Mouse (Mus musculus) hindbrain, embryonic 13.5 days (tissue): ENCODE measurements around the gene Nectin4. TPM values are rescaled to one million over a fixed set of nuclear protein-coding genes. Genes with fewer than 3 reads are reported as not detected.

ENCODE experiments used
- ATAC-seq: fragments of 200-750 bp; cut with Nextera tagmentation; 2 replicates; pipeline ENCODE4 v1.8.0; 2017; ENCODE audit warnings: moderate TSS enrichment; ENCODE audit not compliant: low FRiP score
- H3K27ac ChIP-seq: fragments of 300-500 bp; sonication (generic); 2 replicates; pipeline ENCODE4 v1.5.1; 2015; ENCODE audit warnings: inconsistent platforms, mild to moderate bottlenecking, moderate library complexity
- H3K27me3 ChIP-seq: fragments of 300-500 bp; sonication (generic); 2 replicates; pipeline ENCODE4 v1.6.1; 2015; ENCODE audit warnings: mild to moderate bottlenecking, inconsistent platforms
- H3K36me3 ChIP-seq: fragments of 300-500 bp; sonication (generic); 2 replicates; pipeline ENCODE4 v1.6.1; 2015; ENCODE audit warnings: mild to moderate bottlenecking, inconsistent platforms
- H3K4me1 ChIP-seq: fragments of 300-500 bp; sonication (generic); replicated peaks from 2 replicates; pipeline ENCODE4 v1.6.1; 2015; ENCODE audit warnings: inconsistent platforms
- H3K4me2 ChIP-seq: fragments of 300-500 bp; sonication (generic); 2 replicates; pipeline ENCODE4 v1.6.1; 2015; ENCODE audit warnings: inconsistent platforms, mild to moderate bottlenecking, moderate library complexity
- H3K4me3 ChIP-seq: fragments of 300-500 bp; sonication (generic); 2 replicates; pipeline ENCODE4 v1.5.1; 2015; ENCODE audit warnings: mild to moderate bottlenecking, inconsistent platforms
- H3K9ac ChIP-seq: fragments of 300-500 bp; sonication (generic); 2 replicates; pipeline ENCODE4 v1.6.1; 2015; ENCODE audit warnings: mild to moderate bottlenecking, inconsistent platforms
- H3K9me3 ChIP-seq: fragments of 300-500 bp; sonication (generic); 2 replicates; pipeline ENCODE4 v1.6.1; 2016; ENCODE audit warnings: inconsistent platforms
- whole genome bisulfite sequencing: fragments of 180-500 bp; shearing (Covaris S2); methylation state at CpG from one replicate; pipeline ENCODE4 v1.1.7; 2015; 5-methylcytosine and 5-hydroxymethylcytosine counted together
- polyA plus RNA-seq: library from polyadenylated mRNA; unstranded; fragments of >200 nt; fragmentation: Nextera tagmentation; extraction: Ambion mirVana; gene quantifications from 2 replicates; pipeline ENCODE4 v1.2.1, GENCODE M21; 2015

The Nectin4 gene
- polyA plus RNA-seq, 1 experiment from 2014 or later: 1.4 TPM

DNA sequence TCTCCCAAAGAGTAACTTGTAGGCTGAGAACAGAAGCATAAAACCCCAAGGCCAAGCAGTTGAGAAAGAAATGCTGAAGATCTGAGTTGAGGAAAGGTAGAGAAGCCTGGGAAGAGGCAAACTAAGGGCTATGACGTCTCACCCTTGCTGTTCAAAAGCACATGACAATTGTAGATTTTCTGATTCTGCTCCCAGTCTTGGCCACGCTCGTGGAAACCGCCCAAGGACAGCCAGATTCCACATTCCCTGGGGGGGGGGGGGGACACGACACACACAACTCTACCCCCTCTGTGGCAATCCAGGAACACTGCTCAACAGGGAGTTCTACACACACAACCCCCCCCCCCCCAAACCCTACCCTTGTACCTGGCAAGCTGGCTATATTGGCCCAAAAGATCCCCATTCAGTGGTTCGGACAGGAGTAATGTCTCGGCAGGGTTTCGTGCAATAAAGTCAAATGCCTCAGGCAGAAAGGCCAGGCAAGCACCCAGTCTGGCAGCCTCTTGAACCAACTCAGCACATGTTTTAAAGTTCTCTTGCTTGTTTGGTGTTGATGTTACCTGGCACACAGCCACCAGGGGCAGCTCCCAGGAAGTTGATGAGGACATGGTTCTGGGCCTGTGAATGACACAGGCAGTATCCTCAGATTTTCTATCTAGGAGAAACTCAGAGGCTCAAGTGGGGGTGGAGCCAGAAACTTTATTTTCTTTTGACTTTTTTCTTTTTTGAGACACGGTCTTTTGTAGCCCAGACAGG is 25.8 kb upstream of the Nectin4 start:
- WGBS: 82% methylated on average over 9 of the region's 9 CpGs
- H3K4me1 ChIP-seq: peaks cover 42% of the 10 kb centered on the region
- H3K4me3 ChIP-seq: peak overlapping the region; percentile 93; the same call in 1 of the 2 replicates
- peaks cover 45% of the 10 kb centered on the region for H3K36me3 ChIP-seq
- H3K9me3 ChIP-seq: peaks cover 5% of the 10 kb centered on the region; the same call in 1 of the 2 replicates
- no peak overlapping the region for H3K27ac ChIP-seq
- H3K27me3 ChIP-seq: no peaks in the 10 kb centered on the region
- no peak overlapping the region for H3K9ac ChIP-seq
- ATAC-seq: no peak
- peak overlapping the region; percentile 92 for H3K4me2 ChIP-seq

DNA sequence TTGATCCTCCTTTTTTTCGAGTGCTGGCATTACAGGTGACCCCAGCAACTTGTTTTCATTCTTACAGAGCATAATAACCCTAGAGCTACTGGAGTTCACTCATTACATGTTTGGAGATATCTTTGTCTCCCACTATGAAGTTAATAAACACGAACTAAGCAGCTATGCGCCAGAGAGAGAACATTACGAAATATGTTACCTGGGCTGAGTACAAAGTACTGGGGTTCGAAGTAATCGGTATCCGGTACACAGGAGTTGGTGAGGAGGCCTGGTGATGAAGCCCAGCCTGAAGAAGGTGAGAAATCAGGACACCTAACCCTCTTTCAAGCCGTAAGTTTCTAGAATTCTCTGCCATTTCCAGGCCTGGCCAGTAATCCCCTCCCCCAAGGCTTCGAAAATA is 25.2 kb upstream of the Nectin4 start:
- Histone ChIP-seq H3K4me2 (peak overlapping the region; percentile 92), H3K9ac (peak overlapping the region; percentile 83), H3K4me1 (peaks cover 44% of the 10 kb centered on the region), H3K27me3 (no peaks in the 10 kb centered on the region), H3K9me3 (peaks cover 5% of the 10 kb centered on the region; the same call in 1 of the 2 replicates), H3K36me3 (peaks cover 40% of the 10 kb centered on the region), H3K27ac (no peak overlapping the region), H3K4me3 (peak overlapping the region; percentile 93)
- WGBS: 78% methylated on average over 9 of the region's 9 CpGs
- ATAC-seq: no peak

DNA sequence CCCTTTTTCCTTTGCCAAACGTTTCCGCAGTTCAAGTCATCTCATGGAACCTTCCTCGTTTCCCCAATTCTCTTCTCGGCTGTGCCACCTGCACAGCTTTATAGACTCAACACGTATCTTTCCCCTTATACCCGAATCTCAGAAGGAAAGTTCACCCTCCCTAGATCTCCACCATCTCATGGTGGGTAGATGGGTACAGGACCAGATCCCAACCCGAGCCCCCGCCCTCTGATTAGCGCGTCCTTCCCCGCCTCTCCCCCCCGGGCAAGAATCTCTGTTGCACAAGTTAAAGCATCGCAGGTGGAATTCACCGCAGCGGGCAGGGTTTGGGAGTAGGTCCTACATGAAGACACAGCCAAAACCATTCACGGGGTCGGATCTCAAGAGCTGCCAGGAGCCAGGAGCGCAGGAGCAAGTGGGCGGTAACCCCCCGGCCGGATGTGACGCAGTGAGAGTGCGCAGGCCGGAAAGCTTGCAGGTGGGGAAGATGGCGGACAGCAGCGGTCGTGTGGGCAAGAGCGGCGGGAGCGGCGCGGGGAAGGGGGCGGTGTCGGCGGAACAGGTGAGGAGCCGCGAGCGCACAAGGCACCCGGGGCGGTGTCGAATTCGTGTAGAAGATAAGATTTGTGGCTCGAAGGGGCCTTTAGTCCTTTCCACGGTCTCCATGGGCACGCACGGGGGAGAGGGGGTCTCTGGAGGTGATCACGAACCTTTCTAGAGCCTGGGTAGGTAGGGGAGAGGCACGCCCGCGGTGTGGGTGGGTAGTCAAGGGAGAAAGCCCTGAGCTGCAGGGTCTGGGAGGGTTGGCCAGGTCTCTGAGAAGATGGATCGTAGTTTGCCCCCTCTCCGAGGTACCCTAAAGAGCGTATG is 24.4 kb upstream of the Nectin4 start, which contains the start of the genes Nit1 and Pfdn2:
Gene Nit1 (minus strand): TSS at position 422 of the 870 bp plus-strand sequence.
Gene Pfdn2 (plus strand): TSS at position 446 of the 870 bp plus-strand sequence.
- no peaks in the 10 kb centered on the region for H3K27me3 ChIP-seq
- H3K9ac ChIP-seq: peak within 1 kb of the TSS; percentile 83
- H3K4me1 ChIP-seq: peaks cover 44% of the 10 kb centered on the region
- peak; percentile 94 for ATAC-seq
- H3K36me3 ChIP-seq: peaks cover 33% of the 10 kb centered on the region
- H3K9me3 ChIP-seq: peaks cover 5% of the 10 kb centered on the region; the same call in 1 of the 2 replicates
- H3K4me3 ChIP-seq: peak within 1 kb of the TSS; percentile 93
- peak within 1 kb of the TSS; percentile 92 for H3K4me2 ChIP-seq
- H3K27ac ChIP-seq: peak within 1 kb of the TSS; percentile 87
- WGBS: 1% methylated on average over 53 of the region's 53 CpGs

GRCm38 (mm10) chr1:171346095-171346450 is 23.8 kb upstream of the Nectin4 start:
- peak overlapping the region; percentile 83 for H3K9ac ChIP-seq
- H3K36me3 ChIP-seq: peaks cover 27% of the 10 kb centered on the region
- WGBS: under 1% methylated on average over 14 of the region's 14 CpGs
- H3K4me1 ChIP-seq: peaks cover 44% of the 10 kb centered on the region
- H3K4me2 ChIP-seq: peak overlapping the region; percentile 92
- H3K4me3 ChIP-seq: peak overlapping the region; percentile 93
- H3K27ac ChIP-seq: peak overlapping the region; percentile 87
- no peak for ATAC-seq
- H3K9me3 ChIP-seq: peaks cover 5% of the 10 kb centered on the region; the same call in 1 of the 2 replicates
- H3K27me3 ChIP-seq: no peaks in the 10 kb centered on the region

GRCm38 (mm10) chr1:171348665-171349064 is 21.2 kb upstream of the Nectin4 start:
- 95% methylated on average over 3 of the region's 3 CpGs for WGBS
- H3K27me3 ChIP-seq: no peaks in the 10 kb centered on the region
- peaks cover 39% of the 10 kb centered on the region for H3K4me1 ChIP-seq
- H3K9ac ChIP-seq: no peak overlapping the region
- H3K36me3 ChIP-seq: peaks cover 3% of the 10 kb centered on the region; the same call in 1 of the 2 replicates
- peaks cover 5% of the 10 kb centered on the region; the same call in 1 of the 2 replicates for H3K9me3 ChIP-seq
- no peak overlapping the region for H3K4me2 ChIP-seq
- no peak overlapping the region for H3K27ac ChIP-seq
- ATAC-seq: no peak
- no peak overlapping the region for H3K4me3 ChIP-seq

GRCm38 (mm10) chr1:171349210-171349609 is 20.7 kb upstream of the Nectin4 start:
- no peaks in the 10 kb centered on the region for H3K27me3 ChIP-seq
- peaks cover 34% of the 10 kb centered on the region for H3K4me1 ChIP-seq
- no peak overlapping the region for H3K27ac ChIP-seq
- H3K36me3 ChIP-seq: 0 out of 2 replicates have a peak, but pooled peaks cover 3% of the 10 kb centered on the region
- H3K4me2 ChIP-seq: no peak overlapping the region
- no peak overlapping the region for H3K9ac ChIP-seq
- no peak for ATAC-seq
- 95% methylated on average over 2 of the region's 2 CpGs for WGBS
- H3K4me3 ChIP-seq: no peak overlapping the region
- H3K9me3 ChIP-seq: peaks cover 5% of the 10 kb centered on the region; the same call in 1 of the 2 replicates

DNA sequence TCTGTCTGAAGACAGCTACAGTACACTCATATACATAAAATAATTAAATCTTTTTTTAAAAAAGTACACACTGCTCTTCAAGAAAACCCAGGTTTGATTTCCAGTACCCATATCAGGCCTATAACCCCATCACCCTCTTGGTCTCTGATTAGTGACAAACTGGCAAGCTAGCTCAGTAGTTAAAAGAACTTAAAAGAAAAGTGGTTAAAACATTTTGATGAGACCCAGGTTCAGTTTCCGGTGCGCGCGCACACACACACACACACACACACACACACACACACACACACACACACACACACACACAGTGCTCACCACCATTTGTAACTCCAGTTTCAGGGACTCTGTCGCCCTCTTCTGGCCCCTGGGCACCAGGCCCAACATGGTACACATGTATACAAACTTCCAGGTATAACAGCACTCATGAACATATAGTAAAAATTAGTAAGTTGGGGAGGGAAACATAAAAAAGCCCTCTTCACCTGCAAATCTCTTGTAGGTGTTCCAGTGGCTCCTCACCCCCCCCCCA is 14.0 kb upstream of the Nectin4 start:
- Histone ChIP-seq H3K27me3 (no peaks in the 10 kb centered on the region), H3K36me3 (peaks cover 28% of the 10 kb centered on the region), H3K4me2 (no peak overlapping the region), H3K9me3 (peaks cover 3% of the 10 kb centered on the region; the same call in 1 of the 2 replicates), H3K4me3 (no peak overlapping the region), H3K4me1 (peaks cover 13% of the 10 kb centered on the region), H3K27ac (no peak overlapping the region), H3K9ac (no peak overlapping the region)
- ATAC-seq: no peak
- WGBS: 81% methylated on average over 5 of the region's 5 CpGs

DNA sequence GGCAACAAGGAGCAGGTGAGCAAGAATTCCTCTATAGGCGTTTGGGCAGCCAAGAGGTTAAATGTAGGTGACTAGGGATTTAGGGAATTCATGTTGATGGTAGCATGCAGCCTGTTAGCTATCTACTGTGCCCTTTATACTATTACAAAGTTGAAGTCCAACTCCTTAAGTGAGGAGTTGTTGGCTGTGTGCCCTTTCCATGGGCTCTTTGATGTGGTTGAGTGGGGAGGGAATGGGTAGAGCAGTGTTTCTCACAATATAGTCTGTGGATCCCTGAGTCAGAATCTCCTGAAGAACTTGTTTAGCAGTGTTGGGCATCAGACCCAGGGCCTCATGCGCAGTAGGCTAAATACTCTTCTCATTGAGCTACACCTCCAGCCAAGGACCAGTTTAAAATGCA is 13.1 kb upstream of the Nectin4 start:
- H3K36me3 ChIP-seq: peaks cover 28% of the 10 kb centered on the region
- H3K4me1 ChIP-seq: peaks cover 19% of the 10 kb centered on the region
- H3K4me2 ChIP-seq: no peak overlapping the region
- H3K4me3 ChIP-seq: no peak overlapping the region
- no peak for ATAC-seq
- 89% methylated on average over 2 of the region's 2 CpGs for WGBS
- no peaks in the 10 kb centered on the region for H3K27me3 ChIP-seq
- no peak overlapping the region for H3K27ac ChIP-seq
- no peak overlapping the region for H3K9ac ChIP-seq
- peaks cover 3% of the 10 kb centered on the region; the same call in 1 of the 2 replicates for H3K9me3 ChIP-seq

GRCm38 (mm10) chr1:171358421-171358820 is 11.5 kb upstream of the Nectin4 start:
- Histone ChIP-seq H3K4me1 (peaks cover 21% of the 10 kb centered on the region), H3K4me2 (no peak overlapping the region), H3K27ac (no peak overlapping the region), H3K9ac (no peak overlapping the region), H3K27me3 (no peaks in the 10 kb centered on the region), H3K4me3 (no peak overlapping the region), H3K9me3 (peaks cover 3% of the 10 kb centered on the region; the same call in 1 of the 2 replicates), H3K36me3 (peaks cover 28% of the 10 kb centered on the region)
- WGBS: 78% methylated on average over 4 of the region's 4 CpGs
- no peak for ATAC-seq

DNA sequence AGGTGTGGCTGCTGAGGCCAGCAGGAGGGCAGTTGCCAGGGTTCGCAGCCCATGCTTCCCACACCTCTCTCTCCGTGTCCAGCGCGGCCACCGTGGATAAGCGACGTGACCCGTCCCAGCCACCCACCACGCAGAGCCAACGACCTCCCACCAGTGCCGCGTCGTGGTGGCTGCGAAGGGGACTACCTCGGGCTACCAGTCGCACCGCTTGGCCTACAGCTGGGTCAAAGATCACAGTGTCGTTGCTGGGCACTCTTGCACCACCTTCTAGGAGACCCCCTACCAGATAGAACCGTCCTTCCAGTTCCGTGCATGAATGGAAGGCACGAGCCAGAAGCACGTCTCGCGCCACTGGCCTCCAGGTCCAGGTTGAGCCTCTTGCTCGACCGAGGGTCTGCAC is 9.6 kb upstream of the Nectin4 start:
- peak overlapping the region; percentile 51 for H3K4me3 ChIP-seq
- peak overlapping the region; percentile 78 for H3K9ac ChIP-seq
- peaks cover 21% of the 10 kb centered on the region for H3K4me1 ChIP-seq
- WGBS: 4% methylated on average over 26 of the region's 26 CpGs
- no peak for ATAC-seq
- H3K4me2 ChIP-seq: peak overlapping the region; percentile 89
- H3K9me3 ChIP-seq: peaks cover 3% of the 10 kb centered on the region; the same call in 1 of the 2 replicates
- no peaks in the 10 kb centered on the region for H3K27me3 ChIP-seq
- H3K36me3 ChIP-seq: peaks cover 28% of the 10 kb centered on the region
- peak overlapping the region; percentile 90 for H3K27ac ChIP-seq

DNA sequence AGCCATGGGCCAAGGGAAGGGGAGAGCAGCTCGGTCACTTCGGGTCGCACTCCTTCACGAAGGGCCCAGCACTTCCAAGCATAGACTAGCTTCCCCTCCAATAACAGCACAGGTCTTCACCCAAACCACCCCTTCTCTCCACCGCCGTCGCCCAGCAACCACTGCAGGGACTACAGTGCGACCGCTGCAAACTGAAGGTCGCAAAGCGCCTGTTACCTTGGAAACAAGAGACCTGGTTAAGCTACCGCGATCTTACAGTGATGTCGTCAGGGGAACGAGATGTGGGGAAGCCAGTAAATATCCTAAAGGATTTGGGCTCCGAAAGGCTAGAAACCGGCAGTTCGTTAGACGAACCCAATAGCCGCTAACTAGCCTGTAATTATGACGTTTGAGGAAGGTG is 9.2 kb upstream of the Nectin4 start, which contains the start of gene Klhdc9:
Gene Klhdc9 (minus strand): TSS at position 143 of the 400 bp plus-strand sequence.
- peak within 1 kb of the TSS; percentile 51 for H3K4me3 ChIP-seq
- H3K27ac ChIP-seq: peak within 1 kb of the TSS; percentile 90
- WGBS: under 1% methylated on average over 21 of the region's 21 CpGs
- H3K27me3 ChIP-seq: no peaks in the 10 kb centered on the region
- H3K36me3 ChIP-seq: peaks cover 28% of the 10 kb centered on the region
- H3K9ac ChIP-seq: peak within 1 kb of the TSS; percentile 78
- peaks cover 21% of the 10 kb centered on the region for H3K4me1 ChIP-seq
- peak; percentile 94 for ATAC-seq
- peak within 1 kb of the TSS; percentile 89 for H3K4me2 ChIP-seq
- peaks cover 3% of the 10 kb centered on the region; the same call in 1 of the 2 replicates for H3K9me3 ChIP-seq
